Mouse (Mus musculus): ENCODE measurements around the gene Cyp2c23.

DNA sequence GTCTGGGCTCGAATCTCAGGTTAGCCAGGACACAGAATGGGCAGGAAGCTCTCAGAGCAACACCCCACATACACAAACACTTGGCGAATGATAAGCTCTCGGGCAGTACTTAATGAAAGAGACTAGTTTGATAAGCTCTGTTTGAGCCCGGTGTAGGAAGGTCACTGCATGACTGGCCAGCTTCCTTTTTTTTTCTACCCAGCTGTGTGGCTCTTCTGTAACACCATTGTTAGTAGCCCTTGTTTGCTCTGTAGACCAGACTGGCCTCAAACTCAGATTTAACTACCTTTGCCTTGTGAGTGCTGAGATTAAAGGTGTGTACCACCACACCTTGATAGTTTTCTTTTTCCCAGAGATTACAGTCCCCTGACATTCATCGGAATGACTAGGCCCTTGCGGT is 15.1 kb downstream of the Cyp2c23 start:
- no peak for TF ChIP-seq POLR2A (IDR thresholded peaks at IDR 0.05; ENCODE audit: borderline replicate concordance, extremely low read depth, insufficient read depth, insufficient read length, poor library complexity, severe bottlenecking)
- no peak for TF ChIP-seq CTCF (IDR thresholded peaks at IDR 0.05; ENCODE audit: borderline replicate concordance, extremely low read depth, insufficient read depth, insufficient read length)
